Mouse (Mus musculus) cerebellum, adult 2 months (tissue): Measurements from ENCODE around the gene Lrrc66.

Source experiments
- CTCF ChIP-seq: fragments of 200-500 bp; IDR thresholded peaks from 2 replicates; pipeline ENCODE4 v1.5.1; 2011; ENCODE audit warnings: low read depth, mild to moderate bottlenecking, control low read depth, low read length, moderate library complexity, borderline replicate concordance; ENCODE audit not compliant: insufficient read depth
- POLR2A ChIP-seq: fragments of 200-500 bp; IDR thresholded peaks from 2 replicates; pipeline ENCODE4 v1.6.1; 2011; ENCODE audit warnings: low read length, control low read depth, borderline replicate concordance; ENCODE audit not compliant: insufficient read depth

DNA sequence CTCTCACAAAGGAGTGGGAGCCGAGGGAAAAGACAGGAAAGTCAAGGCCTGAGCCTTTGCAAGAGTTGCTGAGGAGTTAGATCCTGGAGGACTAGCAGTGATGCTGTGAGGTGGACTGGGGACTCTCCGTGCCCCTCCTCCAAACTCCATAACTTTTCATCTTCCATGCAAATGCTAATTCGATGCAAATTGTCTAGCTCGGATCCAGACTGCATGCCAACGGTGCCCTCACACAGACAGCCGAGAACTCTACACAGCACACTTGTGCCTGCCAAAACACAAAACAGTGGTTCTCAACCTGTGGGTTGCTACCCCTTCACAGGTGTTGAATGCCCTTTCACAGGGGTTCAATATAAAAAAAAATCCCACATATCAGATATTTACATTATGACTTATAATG lies 27.8 kb downstream of the Lrrc66 start:
- no peak for TF ChIP-seq POLR2A
- no peak for TF ChIP-seq CTCF
